Mouse (Mus musculus): ENCODE results near the gene Cby1. TPM values are rescaled to one million over a fixed set of nuclear protein-coding genes. Genes with fewer than 3 reads are reported as not detected.

Gene Cby1
- total RNA-seq (2023) = 6.7 TPM

DNA sequence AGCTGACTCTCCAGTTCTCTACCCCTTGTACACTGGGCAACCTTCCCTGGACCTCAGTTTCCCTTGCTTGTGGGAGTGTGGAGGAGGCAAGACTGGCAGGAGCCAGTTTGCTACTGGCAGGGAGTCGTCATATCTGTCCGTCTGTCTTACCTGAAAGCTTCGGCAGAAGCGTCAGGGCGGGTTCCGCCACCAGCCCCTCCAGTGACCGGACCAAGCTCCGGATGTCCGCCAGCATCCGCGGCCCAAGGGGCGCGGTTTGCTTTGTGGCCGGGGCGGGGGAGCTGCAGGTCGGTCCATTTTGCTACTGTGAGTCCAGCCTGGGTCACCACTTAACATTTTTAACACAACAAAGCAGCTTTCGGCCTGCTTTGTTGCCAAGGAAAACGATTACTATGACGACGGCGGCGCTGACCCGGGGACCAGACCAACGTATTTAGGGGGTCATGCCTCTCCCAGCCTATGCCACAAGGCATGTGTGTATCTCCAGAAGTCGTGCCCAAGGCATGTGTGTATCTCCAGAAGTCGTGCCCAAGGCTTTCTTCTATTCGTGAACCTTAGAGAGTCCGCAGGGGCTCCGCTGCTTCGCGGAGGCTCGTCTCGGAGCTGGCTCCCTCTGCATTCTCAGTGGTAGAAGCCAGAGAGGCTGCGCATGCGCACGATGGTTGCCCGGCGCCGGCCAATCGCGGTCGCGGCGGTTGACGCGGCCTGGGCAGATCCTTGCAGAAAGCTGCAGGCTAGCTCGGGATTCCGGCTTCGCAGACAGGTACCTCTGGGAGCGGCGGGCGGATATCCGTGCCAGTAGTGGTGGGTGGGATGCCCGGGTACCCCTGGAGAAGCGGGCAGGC, at the start of gene Cby1, which contains the start of gene Fam227a:
TSS of gene Cby1 (plus strand) at position 669 of the 845 bp plus-strand sequence.
TSS of gene Fam227a (minus strand) at position 426 of the 845 bp plus-strand sequence.

DNA sequence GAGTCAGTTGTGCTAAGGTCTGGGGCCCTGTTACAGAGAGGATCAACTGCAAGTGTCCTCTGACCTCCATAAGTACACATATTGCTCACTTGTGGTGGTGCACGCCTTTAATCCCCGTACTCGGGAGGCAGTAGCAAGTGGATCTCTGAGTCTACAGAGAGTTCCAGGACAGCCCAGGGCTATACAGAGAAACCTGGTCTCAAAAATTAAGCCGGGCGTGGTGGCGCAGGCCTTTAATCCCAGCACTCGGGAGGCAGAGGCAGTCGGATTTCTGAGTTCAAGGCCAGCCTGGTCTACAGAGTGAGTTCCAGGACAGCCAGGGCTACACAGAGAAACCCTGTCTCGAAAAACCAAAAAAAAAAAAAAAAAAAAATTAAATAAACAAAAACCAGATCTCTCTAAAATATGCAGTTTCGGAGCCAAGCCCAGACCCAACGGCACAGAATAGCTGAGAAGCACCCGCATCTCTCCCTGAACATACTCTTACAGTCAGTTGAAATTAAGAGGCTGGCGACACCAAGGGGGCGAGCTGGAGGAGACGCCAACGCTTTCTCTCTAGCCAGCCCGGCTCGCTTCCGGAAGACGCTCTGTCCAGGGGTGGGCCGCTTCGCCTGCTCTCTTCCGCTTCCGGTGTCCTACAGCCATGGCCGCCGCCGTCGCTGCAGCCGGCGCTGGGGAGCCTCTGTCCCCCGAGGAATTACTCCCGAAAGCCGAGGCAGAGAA, 11.4 kb downstream of the Cby1 start, which contains the start of gene Tomm22:
TSS of gene Tomm22 (plus strand) at position 613 of the 723 bp plus-strand sequence.

DNA sequence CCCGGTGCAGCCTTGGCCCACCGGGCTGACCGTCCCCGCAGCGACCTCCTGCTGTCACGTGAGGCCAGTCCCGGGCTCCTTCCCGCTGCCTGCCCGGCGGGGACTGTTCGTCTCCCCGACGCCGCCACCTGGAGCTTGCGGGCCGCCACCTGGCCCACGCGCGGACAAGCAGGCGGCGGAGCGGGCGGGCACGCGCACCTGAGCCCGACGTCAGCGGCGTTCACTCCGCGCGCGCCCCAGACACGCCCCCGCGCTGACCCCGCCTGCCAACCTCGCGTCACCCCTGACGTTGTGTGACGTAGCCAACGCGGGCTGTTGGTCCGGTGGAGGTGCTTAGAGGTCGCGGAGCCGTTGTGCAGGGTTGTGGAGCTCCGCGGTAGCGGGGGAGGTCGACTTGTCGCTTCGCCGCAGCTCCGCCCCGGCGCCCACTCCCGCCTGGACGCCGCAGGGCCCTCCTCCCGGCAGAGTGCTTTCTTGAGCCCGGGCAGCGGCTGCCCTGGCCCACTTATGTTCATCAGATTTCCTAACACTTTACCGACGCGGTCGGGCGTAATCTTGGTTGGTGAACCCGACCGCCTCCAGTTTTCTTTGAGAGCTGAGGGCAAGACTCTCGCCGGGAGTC, 28.8 kb downstream of the Cby1 start, which contains the start of gene Josd1:
TSS of gene Josd1 (minus strand) at position 274 of the 622 bp plus-strand sequence.

DNA sequence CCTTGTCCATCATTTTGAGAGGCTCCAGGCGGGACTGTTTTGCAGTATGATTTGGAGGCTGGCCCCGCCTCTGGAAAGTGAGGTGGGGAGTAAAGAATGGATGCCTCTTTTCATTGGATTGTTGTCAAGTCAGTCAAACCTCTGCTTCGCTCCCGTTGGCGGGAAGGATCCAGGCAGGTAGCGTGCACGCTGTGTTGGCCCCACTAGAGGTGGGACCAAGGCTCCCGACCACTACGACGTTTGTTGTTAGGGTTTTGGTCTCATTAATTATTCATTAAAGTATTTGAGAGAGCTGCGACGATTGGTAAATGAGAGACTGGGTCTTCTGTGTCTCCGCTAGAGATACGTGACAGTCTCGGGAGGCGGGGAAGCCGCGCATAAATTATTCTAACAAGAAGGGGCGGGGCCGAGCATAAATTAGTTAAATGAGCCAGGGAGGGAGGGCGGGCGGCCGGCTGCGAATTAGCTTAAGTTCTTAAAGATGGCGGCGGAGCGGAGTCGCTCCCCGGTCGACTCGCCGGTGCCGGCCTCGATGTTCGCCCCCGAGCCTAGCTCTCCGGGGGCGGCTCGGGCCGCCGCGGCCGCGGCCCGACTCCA, 31.5 kb downstream of the Cby1 start, which contains the start of gene Gtpbp1:
TSS of gene Gtpbp1 (plus strand) at position 420 of the 597 bp plus-strand sequence.

Other genes starting within 250 kb of the Cby1 start
- gene Csnk1e, start 203.6 kb upstream of the Cby1 start, total RNA-seq (2023) = 73.7 TPM
- gene Kcnj4, start 154.0 kb upstream of the Cby1 start, total RNA-seq (2023) = not detected
- gene Kdelr3, start 142.8 kb upstream of the Cby1 start, total RNA-seq (2023) = not detected
- gene Ddx17, start 112.5 kb upstream of the Cby1 start, total RNA-seq (2023) = 302 TPM
- gene Dmc1, start 54.1 kb upstream of the Cby1 start, total RNA-seq (2023) = not detected
- gene Fam227a, start 243 bp upstream of the Cby1 start, total RNA-seq (2023) = 0.47 TPM
- gene Tomm22, start 11.7 kb downstream of the Cby1 start, total RNA-seq (2023) = 99.1 TPM
- gene Josd1, start 28.7 kb downstream of the Cby1 start, total RNA-seq (2023) = 24.4 TPM
- 126 TPM for gene Gtpbp1, start 31.6 kb downstream of the Cby1 start, total RNA-seq (2023)
- 426 TPM for gene Sun2, start 83.3 kb downstream of the Cby1 start, total RNA-seq (2023)
- 6.8 TPM for gene Dnal4, start 118.7 kb downstream of the Cby1 start, total RNA-seq (2023)
- gene Nptxr, start 145.6 kb downstream of the Cby1 start, total RNA-seq (2023) = 0.33 TPM
- gene Npcd, start 175.0 kb downstream of the Cby1 start, total RNA-seq (2023) = not detected
- 20.6 TPM for gene Cbx6, start 175.5 kb downstream of the Cby1 start, total RNA-seq (2023)
- 91.8 TPM for gene Apobec3, start 232.5 kb downstream of the Cby1 start, total RNA-seq (2023)

Data from CD4-positive naive resting alpha-beta T cell, adult 57 days (primary cell).